Mouse (Mus musculus) limb, embryonic 10.5 days (tissue): ENCODE results near the gene Neu3. TPM values are rescaled to one million over a fixed set of nuclear protein-coding genes. Genes with fewer than 3 reads are reported as not detected.

ENCODE experiments used
- DNase-seq: peaks from one replicate; pipeline ENCODE4 v3.0.0-alpha.2; 2017; ENCODE audit warnings: low spot score
- H3K27ac ChIP-seq: fragments of 300-500 bp; sonication (generic); 2 replicates; pipeline ENCODE4 v1.5.1; 2016; ENCODE audit warnings: mild to moderate bottlenecking
- H3K27me3 ChIP-seq: fragments of 300-500 bp; sonication (generic); 2 replicates; pipeline ENCODE4 v1.6.1; 2016; ENCODE audit warnings: low read depth, mild to moderate bottlenecking; ENCODE audit not compliant: poor library complexity, severe bottlenecking
- H3K36me3 ChIP-seq: fragments of 300-500 bp; sonication (generic); 2 replicates; pipeline ENCODE4 v1.6.1; 2016; ENCODE audit warnings: mild to moderate bottlenecking, moderate library complexity
- H3K4me1 ChIP-seq: fragments of 300-500 bp; sonication (generic); 2 replicates; pipeline ENCODE4 v1.6.1; 2016
- H3K4me3 ChIP-seq: fragments of 300-500 bp; sonication (generic); 2 replicates; pipeline ENCODE4 v1.5.1; 2016; ENCODE audit warnings: mild to moderate bottlenecking, moderate library complexity
- H3K9me3 ChIP-seq: fragments of 300-500 bp; sonication (generic); replicated peaks from 2 replicates; pipeline ENCODE4 v1.6.1; 2016; ENCODE audit warnings: mild to moderate bottlenecking
- WGBS: fragments of 180-500 bp; shearing (Covaris S2); methylation state at CpG from one replicate; pipeline ENCODE4 v1.1.7; 2016; 5-methylcytosine and 5-hydroxymethylcytosine counted together
- polyA plus RNA-seq: library from polyadenylated mRNA; unstranded; fragments of >200 nt; fragmentation: Nextera tagmentation; extraction: Ambion mirVana; gene quantifications from 2 replicates; pipeline ENCODE4 v1.2.1, GENCODE M21; 2016

Neu3 gene
- polyA plus RNA-seq, 1 experiment from 2014 or later: 2.2 TPM

DNA sequence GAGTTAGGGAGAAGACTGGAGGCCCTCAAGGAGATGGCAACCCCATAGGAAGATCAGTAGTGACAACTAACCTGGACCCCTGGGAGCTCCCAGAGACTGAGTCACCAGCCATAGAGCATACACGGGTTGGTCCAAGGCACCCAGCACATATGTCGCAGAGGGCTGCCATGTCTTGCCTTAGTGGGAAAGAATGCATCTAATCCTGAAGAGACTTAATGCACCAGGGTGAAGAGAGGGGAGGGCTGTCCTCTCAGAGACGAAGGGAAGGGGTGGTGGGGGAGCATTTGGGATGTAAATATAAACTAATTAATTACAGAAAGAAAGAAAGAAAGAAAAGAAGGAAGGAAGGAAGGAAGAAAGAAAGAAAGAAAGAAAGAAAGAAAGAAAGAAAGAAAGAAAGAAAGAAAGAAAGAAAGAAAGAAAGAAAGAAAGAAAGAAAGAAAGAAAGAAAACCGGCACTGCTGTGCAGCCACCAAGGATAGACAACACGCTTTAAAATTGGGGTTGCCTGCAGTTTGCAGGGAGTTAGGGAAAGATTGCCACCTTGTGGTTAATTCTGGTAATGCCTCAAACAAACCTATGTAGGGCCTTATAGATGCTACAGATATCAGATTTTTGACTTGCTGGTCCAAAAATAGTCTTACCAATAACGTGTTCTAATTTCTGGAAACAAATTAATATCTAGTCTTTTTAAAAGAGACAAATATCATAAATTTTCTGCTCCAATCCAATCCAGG lies 30.1 kb downstream of the Neu3 start:
- peaks cover 52% of the 10 kb centered on the region for H3K27me3 ChIP-seq
- H3K4me1 ChIP-seq: peaks cover 17% of the 10 kb centered on the region
- no peaks in the 10 kb centered on the region for H3K36me3 ChIP-seq
- H3K4me3 ChIP-seq: no peak overlapping the region
- peak; percentile 31 for DNase-seq
- 34% methylated on average over 6 of the region's 6 CpGs for WGBS
- H3K9me3 ChIP-seq: no peaks in the 10 kb centered on the region
- no peak overlapping the region for H3K27ac ChIP-seq

DNA sequence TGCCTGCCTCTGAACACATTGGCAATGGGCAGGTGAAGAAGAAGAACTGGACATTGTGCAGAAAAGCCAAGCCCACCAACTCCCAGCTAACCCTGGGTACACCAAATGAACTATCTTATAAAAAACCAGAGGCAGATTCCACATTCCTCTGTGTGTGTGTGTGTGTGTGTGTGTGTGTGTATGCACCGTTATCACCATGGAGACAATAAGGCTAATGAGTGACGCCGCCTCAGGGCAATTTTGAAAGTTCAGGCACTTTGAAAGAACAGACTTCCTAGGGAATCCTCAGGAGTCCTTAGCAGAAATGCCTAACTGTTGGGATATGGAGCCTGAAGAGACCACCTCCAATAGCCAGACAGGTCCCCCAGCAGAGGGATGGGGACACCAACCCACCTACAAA lies 31.0 kb downstream of the Neu3 start:
- Histone ChIP-seq H3K9me3 (no peaks in the 10 kb centered on the region), H3K27me3 (peaks cover 56% of the 10 kb centered on the region), H3K4me1 (peaks cover 17% of the 10 kb centered on the region), H3K4me3 (no peak overlapping the region), H3K27ac (no peak overlapping the region), H3K36me3 (no peaks in the 10 kb centered on the region)
- peak; percentile 28 for DNase-seq
- WGBS: 89% methylated on average over 3 of the region's 3 CpGs

DNA sequence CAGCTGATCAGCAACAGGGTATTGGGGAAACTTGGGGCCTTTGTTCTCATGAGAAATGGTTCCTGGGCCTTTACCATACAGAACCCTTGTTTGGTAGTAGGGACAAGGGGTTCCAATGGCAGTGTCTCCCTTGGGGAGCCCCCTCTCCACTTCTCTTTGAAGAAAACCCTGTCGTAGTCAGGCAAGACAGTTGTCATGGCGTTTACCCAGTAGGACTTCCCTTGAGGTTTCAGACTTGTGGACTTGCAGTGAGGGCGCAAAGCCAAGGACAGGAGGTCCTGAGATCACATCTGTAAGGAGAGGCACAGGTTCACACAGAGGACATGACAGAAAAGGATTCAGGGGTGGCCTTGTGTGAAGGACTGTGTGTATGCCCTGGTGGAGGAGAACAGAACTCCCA lies 31.7 kb downstream of the Neu3 start:
- WGBS: 76% methylated on average over 3 of the region's 3 CpGs
- no peak overlapping the region for H3K27ac ChIP-seq
- no peak for DNase-seq
- H3K4me1 ChIP-seq: peaks cover 17% of the 10 kb centered on the region
- H3K4me3 ChIP-seq: no peak overlapping the region
- no peaks in the 10 kb centered on the region for H3K9me3 ChIP-seq
- H3K27me3 ChIP-seq: peaks cover 61% of the 10 kb centered on the region
- H3K36me3 ChIP-seq: no peaks in the 10 kb centered on the region

DNA sequence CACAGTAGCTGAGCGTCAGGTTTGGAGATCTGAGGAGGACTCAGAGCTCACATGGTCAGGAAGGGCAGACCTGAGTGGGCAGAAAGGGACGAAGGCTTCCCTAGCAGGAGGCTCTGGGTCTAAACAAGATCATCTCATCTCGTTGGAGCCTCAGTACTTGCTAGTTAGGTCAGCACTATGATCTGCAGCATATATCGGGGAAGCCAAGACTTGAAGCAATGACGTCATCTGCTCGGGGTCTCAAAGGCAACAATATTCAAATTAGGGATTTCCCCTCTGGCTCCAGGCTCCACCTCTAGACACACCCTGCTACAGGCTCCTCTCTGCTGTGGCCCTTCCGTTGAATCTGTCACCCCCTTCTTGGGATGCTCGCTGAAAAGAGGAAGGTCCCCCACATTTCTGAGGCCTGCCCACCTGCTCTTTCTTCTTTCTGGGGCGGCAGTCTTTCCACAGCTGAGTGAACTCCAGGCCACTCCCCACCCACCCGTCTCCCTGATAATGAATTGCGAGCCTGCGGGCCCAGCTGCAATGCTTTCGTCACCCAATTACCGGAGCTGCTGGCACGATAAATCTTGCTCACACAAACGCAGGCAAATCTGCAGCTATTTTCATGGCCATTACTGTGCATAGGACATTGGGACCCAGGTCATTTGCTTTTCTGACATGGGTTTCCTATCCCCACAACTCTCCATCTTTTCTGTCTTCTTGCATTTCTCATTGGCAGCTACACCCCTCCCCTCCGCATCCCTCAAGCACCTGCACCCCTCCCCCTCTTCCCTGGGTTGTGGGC lies 32.8 kb downstream of the Neu3 start:
- no peaks in the 10 kb centered on the region for H3K9me3 ChIP-seq
- H3K27ac ChIP-seq: no peak overlapping the region
- H3K4me1 ChIP-seq: peaks cover 17% of the 10 kb centered on the region
- peak; percentile 80 for DNase-seq
- WGBS: 16% methylated on average over 17 of the region's 17 CpGs
- H3K4me3 ChIP-seq: peak overlapping the region; percentile 30; the same call in 1 of the 2 replicates
- peaks cover 68% of the 10 kb centered on the region for H3K27me3 ChIP-seq
- no peaks in the 10 kb centered on the region for H3K36me3 ChIP-seq

DNA sequence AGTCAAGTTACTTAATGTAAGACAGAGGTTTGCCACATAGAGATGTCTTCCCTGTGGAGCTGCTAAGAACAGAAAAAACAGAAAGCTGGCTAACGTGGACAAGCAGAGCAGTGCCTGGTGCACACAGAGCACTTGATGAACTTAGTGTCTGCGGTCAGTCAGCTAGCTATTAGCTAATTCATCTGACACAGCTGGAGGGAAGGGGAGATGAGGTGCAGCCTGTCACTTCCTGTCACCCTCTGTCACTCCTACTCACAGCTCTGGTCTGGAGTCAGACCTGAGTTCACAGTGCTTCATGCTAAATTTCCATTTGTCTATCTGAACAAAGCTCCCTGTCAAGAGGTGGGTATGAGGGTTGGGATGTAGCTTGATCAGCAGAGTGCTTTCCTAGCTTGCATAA lies 34.1 kb downstream of the Neu3 start:
- WGBS: 69% methylated on average over 2 of the region's 2 CpGs
- Histone ChIP-seq H3K4me3 (no peak overlapping the region), H3K4me1 (peaks cover 17% of the 10 kb centered on the region), H3K27ac (no peak overlapping the region), H3K9me3 (no peaks in the 10 kb centered on the region), H3K36me3 (no peaks in the 10 kb centered on the region), H3K27me3 (peaks cover 63% of the 10 kb centered on the region)
- DNase-seq: peak; percentile 20

DNA sequence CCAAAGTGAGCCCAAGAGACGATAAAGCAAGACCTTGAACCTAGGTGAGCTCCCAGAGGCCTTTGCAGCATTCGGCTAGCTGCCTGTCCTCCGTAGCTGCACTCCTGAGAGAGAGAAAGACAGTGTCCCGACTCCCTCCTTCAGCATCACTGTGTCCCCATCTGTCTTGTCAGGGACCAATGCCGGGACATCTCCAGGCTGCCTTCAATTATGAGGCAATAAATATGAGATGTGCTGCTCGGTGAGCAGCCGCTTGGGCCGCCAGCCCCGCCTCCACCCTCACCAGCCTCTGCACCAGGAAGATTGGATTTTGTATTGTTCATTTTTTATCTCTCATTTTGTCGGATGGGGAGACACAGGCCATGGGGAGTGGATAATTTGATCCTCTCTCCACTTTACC lies 37.4 kb downstream of the Neu3 start:
- Histone ChIP-seq H3K36me3 (no peaks in the 10 kb centered on the region), H3K27ac (no peak overlapping the region), H3K27me3 (peaks cover 39% of the 10 kb centered on the region), H3K4me3 (no peak overlapping the region), H3K9me3 (no peaks in the 10 kb centered on the region), H3K4me1 (peaks cover 22% of the 10 kb centered on the region)
- 72% methylated on average over 10 of the region's 10 CpGs for WGBS
- no peak for DNase-seq

DNA sequence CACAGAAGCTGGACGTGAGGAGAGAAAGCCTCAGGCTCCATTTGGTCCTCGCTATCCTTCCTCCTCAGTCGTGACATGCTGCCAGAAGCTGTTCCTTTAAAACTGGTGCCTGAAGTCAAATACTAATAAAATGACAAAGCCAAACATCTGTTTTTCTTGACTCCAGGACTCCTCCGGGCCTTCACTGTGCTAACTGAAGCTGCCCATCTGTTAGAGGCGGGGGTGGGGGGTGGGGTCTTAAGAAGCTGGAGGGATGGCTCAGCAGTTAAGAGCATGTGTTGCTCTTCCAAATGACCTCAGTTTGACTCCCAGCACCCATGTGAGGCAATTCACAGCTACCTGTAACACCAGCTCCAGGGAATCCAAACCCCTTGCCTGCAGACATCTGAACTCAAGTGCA lies 39.7 kb downstream of the Neu3 start:
- Histone ChIP-seq H3K36me3 (no peaks in the 10 kb centered on the region), H3K4me3 (no peak overlapping the region), H3K9me3 (no peaks in the 10 kb centered on the region), H3K4me1 (peaks cover 13% of the 10 kb centered on the region), H3K27me3 (peaks cover 16% of the 10 kb centered on the region; the same call in 1 of the 2 replicates), H3K27ac (no peak overlapping the region)
- no peak for DNase-seq
- WGBS: 12% methylated on average over 5 of the region's 5 CpGs

DNA sequence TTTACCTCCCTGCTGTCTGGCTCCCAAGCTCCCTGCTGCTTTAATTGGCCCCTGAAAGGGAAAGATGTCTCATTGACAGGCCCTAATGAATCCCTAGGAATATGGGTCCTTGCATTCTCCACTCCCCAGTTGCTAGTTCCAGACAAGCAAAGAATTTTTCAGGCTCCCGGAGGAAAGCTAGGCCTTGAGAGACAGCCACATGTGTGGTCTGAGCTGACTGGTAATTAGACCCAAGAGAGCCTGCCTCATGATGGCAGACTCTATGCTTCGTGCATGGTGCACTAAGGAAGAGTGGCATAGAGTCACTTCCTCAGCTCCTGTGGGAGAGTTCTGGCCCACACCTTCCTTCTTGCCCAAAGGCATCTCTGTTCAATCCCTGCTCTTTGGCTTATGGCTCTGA lies 40.3 kb downstream of the Neu3 start:
- H3K9me3 ChIP-seq: no peaks in the 10 kb centered on the region
- peaks cover 13% of the 10 kb centered on the region for H3K4me1 ChIP-seq
- H3K27me3 ChIP-seq: 0 out of 2 replicates have a peak, but pooled peaks cover 16% of the 10 kb centered on the region
- WGBS: 42% methylated on average over 2 of the region's 2 CpGs
- H3K27ac ChIP-seq: no peak overlapping the region
- H3K36me3 ChIP-seq: no peaks in the 10 kb centered on the region
- DNase-seq: no peak
- no peak overlapping the region for H3K4me3 ChIP-seq

DNA sequence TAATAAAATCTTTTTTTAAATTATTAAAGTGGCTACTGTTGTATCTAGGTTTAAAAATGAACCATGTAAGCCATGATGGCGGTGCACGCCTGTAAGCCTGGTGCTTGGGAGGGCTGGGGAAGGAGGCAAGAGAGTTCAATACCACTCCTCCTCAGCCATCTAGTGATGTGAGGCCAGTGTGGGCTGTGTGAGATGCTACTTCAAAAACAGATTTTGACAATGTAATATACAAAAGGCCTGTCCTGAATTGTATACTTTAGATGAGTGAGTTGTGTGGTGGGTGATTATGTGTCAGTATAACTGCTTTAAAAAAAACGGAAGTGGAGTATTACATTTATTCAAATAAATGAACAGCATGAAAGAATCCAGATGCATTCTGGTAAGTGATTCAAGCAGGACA lies 41.4 kb downstream of the Neu3 start:
- 94% methylated on average over 3 of the region's 3 CpGs for WGBS
- Histone ChIP-seq H3K4me1 (peaks cover 13% of the 10 kb centered on the region), H3K27ac (no peak overlapping the region), H3K4me3 (no peak overlapping the region), H3K9me3 (no peaks in the 10 kb centered on the region), H3K27me3 (0 out of 2 replicates have a peak, but pooled peaks cover 11% of the 10 kb centered on the region), H3K36me3 (no peaks in the 10 kb centered on the region)
- DNase-seq: no peak

DNA sequence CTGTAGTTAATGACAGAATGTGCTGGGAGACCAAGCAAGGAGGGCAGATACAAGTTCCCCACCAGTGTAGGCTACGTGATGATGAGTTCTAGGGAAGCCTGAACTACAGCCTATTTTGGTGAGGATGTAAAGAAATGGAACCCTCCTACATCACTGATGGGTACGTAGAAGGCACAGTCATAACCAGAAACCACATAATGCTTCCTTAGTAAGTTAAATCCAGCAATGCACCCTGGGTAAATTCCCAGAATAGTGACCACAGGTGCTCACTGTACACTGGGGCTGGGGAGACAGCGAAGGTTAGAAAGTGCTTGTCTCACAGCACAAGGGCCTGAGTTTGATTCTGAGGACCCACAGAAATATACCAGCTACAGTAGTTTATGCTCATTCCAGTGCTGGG lies 42.7 kb downstream of the Neu3 start:
- no peaks in the 10 kb centered on the region for H3K36me3 ChIP-seq
- no peak overlapping the region for H3K4me3 ChIP-seq
- no peaks in the 10 kb centered on the region for H3K9me3 ChIP-seq
- 84% methylated on average over 3 of the region's 3 CpGs for WGBS
- peaks cover 13% of the 10 kb centered on the region for H3K4me1 ChIP-seq
- DNase-seq: no peak
- no peaks in the 10 kb centered on the region for H3K27me3 ChIP-seq
- H3K27ac ChIP-seq: no peak overlapping the region

DNA sequence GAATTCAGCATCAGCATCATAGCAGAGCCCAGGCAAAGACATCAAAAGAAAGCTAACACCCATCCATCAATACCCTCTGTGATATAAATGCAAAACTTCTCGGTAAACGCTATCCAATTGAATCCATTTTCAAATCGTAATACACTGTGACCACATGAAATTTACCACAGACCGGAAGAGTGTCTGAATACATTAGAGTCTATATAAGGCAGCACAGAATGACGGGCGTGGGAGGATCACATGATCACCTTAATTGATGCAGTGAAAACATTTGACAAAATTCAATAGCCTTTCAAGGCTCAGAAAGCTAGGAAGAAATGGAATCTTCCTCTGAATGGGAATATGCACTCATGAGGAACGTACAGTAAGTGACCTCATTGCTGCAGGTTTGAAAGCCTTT lies 44.8 kb downstream of the Neu3 start:
- DNase-seq: no peak
- Histone ChIP-seq H3K36me3 (no peaks in the 10 kb centered on the region), H3K27ac (no peak overlapping the region), H3K27me3 (no peaks in the 10 kb centered on the region), H3K4me1 (peaks cover 9% of the 10 kb centered on the region), H3K9me3 (no peaks in the 10 kb centered on the region), H3K4me3 (no peak overlapping the region)
- 93% methylated on average over 7 of the region's 7 CpGs for WGBS

DNA sequence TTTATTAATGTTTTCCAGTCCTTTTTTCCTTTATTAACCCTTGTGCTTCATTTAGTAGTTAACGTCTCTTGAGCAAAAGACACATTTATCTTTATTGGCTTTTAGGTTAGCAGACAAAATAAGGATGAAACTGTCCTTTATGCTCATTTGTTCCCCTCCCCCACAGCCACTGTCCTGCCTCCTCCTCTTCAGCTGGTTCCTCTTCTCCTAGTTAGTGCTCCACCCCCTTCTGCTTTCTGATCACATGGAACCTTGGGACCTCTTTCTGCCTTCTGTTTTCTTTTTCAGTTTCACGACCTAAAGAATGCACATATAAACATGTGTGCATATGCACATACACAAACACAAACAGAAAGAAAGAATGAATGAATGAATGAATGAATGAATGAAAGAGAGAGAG lies 46.3 kb downstream of the Neu3 start:
- H3K36me3 ChIP-seq: no peaks in the 10 kb centered on the region
- no peaks in the 10 kb centered on the region for H3K27me3 ChIP-seq
- no peaks in the 10 kb centered on the region for H3K9me3 ChIP-seq
- no peaks in the 10 kb centered on the region for H3K4me1 ChIP-seq
- DNase-seq: no peak
- WGBS: 74% methylated on average over 2 of the region's 2 CpGs
- no peak overlapping the region for H3K4me3 ChIP-seq
- no peak overlapping the region for H3K27ac ChIP-seq

DNA sequence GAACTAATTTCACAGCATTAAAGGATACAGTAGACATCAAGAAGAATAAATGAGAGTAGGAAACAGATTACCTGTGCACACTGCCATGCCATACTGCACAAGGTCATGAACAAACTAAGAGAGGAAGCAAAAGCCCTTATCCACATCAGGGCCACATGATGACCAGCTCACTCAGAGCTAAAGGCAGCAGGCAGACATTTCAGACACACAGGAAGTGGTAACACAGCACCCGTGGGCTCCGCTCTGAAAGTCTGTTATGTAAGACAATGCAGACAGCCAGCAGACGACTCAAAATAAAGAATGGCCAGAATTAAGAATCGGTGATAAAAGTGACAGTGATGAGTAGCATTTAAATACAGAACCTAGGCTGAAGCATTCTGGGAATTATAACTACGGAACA lies 46.8 kb downstream of the Neu3 start:
- H3K36me3 ChIP-seq: no peaks in the 10 kb centered on the region
- no peak overlapping the region for H3K27ac ChIP-seq
- H3K27me3 ChIP-seq: no peaks in the 10 kb centered on the region
- H3K9me3 ChIP-seq: no peaks in the 10 kb centered on the region
- peaks cover 4% of the 10 kb centered on the region; the same call in 1 of the 2 replicates for H3K4me1 ChIP-seq
- 87% methylated on average over 5 of the region's 5 CpGs for WGBS
- H3K4me3 ChIP-seq: no peak overlapping the region
- no peak for DNase-seq
